Mouse (Mus musculus) bone marrow macrophage, adult 2 months (primary cell): ENCODE data around the gene Frmd8. TPM values are rescaled to one million over a fixed set of nuclear protein-coding genes. Genes with fewer than 3 reads are reported as not detected.

ENCODE experiments used
- H3K27ac ChIP-seq: 2 replicates; pipeline ENCODE4 v1.5.1; 2012; ENCODE audit warnings: low read depth, low read length; ENCODE audit not compliant: insufficient read depth
- H3K4me1 ChIP-seq: 2 replicates; pipeline ENCODE4 v1.6.1; 2012; ENCODE audit warnings: low read length; ENCODE audit not compliant: control insufficient read depth, insufficient read depth
- H3K4me3 ChIP-seq: 2 replicates; pipeline ENCODE4 v1.5.1; 2012; ENCODE audit warnings: mild to moderate bottlenecking, low read length, moderate library complexity; ENCODE audit not compliant: insufficient read depth
- CTCF ChIP-seq: IDR thresholded peaks from 2 replicates; pipeline ENCODE4 v1.5.1; 2012; ENCODE audit warnings: low read depth, mild to moderate bottlenecking, low read length, moderate library complexity
- POLR2A ChIP-seq: IDR thresholded peaks from 2 replicates; pipeline ENCODE4 v1.6.1; 2012; ENCODE audit warnings: mild to moderate bottlenecking, low read depth, low read length, borderline replicate concordance
- polyA plus RNA-seq: library from polyadenylated mRNA; stranded (reverse); fragments of >200 nt; gene quantifications from 2 replicates; pipeline ENCODE4 v1.2.4, GENCODE M21; 2012; ENCODE audit not compliant: missing spikeins, insufficient read depth, insufficient read length

Frmd8 gene
- polyA plus RNA-seq, 1 experiment, result 25.2 TPM

- no peak for TF ChIP-seq POLR2A
- TF ChIP-seq CTCF, result no peak
- no peak overlapping the region for H3K4me3 ChIP-seq
- H3K4me1 ChIP-seq, result peaks cover 23% of the 10 kb centered on the region
- H3K27ac ChIP-seq, result peak overlapping the region; percentile 6; the same call in 1 of the 2 replicates
Observed at GRCm38 (mm10) chr19:5827456-5828154, 47.5 kb downstream of the Frmd8 start.

DNA sequence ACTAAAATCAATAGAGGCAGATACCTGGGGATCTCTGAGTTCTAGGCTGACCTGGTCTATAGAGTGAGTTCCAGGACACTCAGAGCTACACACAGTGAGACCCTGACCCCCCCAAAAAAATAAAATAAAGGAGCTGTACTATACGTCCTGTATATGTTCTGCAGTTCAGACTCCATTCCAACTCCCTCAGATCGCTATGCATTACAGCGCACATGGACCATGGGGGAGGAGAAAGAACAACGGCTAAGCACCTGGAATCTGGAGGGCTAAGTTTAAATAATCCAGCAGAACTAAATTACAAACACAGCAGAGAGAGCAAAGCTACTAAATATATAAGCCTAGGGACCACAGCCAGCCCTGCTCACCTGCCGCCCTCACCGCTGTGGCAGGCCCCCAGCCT, 48.0 kb downstream of the Frmd8 start:
- peak overlapping the region; percentile 6; the same call in 1 of the 2 replicates for H3K27ac ChIP-seq
- H3K4me1 ChIP-seq, result peaks cover 23% of the 10 kb centered on the region
- no peak overlapping the region for H3K4me3 ChIP-seq
- no peak for TF ChIP-seq POLR2A
- no peak for TF ChIP-seq CTCF

- H3K4me3 ChIP-seq, result no peak overlapping the region
- H3K4me1 ChIP-seq, result peaks cover 23% of the 10 kb centered on the region
- TF ChIP-seq CTCF (no peak), POLR2A (no peak)
- no peak overlapping the region for H3K27ac ChIP-seq
Observed at GRCm38 (mm10) chr19:5826731-5827002, 48.4 kb downstream of the Frmd8 start.

DNA sequence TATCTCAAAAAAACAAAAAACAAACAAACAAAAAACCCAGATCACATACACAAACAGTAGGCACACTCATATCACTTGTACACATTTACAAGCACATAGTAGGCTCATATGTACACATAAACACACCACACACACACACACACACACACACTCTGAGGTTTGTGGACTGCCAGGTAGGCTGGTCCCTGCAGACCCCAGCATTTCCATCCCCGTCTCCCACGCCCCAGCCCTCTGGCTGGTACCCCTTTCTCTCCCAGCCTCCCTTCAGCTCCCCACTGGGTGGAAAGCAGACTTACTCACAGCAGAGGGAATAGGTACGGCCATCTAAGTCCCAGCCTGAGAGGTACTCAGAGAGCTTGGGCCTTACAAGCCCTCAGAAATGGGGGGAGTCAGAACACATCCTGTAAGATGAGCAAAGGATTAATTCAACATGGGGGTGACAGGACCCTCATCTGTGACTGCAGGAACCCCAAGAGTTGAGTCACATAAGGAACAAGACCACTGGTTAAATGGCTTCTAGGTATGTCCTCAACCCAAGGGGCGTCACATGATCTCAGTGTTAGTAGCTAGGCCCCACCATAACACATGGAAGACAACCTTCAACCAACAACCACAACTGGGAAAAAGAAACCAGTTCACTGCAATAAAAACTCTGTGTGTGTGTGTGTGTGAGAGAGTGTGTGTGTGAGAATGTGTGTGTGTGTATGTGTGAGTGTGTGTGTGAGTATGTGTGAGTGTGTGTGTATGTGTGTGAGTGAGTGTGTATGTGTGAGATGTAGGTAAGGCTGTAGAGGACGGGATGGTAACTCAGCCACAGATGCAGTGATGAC, 49.0 kb downstream of the Frmd8 start:
- H3K27ac ChIP-seq, result peak overlapping the region; percentile 5; the same call in 1 of the 2 replicates
- no peak for TF ChIP-seq CTCF
- no peak for TF ChIP-seq POLR2A
- no peak overlapping the region for H3K4me3 ChIP-seq
- H3K4me1 ChIP-seq, result peaks cover 23% of the 10 kb centered on the region

DNA sequence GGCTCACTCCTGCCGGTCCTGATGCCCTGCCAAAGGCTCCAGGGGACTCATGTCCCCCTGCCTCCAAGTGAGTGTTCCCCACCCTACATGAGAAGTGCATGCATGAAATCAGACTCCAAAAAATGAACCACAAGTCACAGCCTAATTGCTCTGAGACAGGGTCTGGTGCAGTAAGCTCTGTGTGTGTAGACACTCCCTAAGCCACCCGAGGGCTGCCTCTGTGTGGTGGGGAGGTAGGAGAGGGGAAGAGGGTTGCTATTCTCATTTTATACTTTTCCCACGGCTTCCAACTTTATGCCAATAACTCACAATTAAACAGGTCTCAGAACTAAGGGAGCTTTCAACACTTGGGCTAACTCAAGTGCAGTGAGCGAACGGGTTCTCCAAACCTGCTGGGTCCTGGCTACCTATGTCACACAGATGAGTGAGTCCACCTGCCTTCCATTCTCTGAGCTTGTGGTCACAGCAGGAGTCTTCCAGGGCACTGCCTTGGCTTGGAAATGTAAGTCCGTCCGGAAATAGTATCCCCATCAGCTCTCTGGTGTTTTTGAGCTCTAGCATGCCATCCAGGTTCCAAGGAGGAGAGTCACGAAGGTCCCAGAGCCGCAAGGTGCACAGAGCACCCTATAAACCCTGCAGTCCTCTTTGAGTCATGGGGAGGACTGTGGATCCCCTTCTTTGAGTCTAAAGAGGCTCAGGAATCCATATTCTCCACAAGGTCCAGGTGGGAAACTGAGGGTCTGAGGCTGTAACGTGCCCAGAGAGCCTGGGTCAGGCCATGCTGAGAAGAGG, 50.1 kb downstream of the Frmd8 start:
- Histone ChIP-seq H3K4me3 (no peak overlapping the region), H3K27ac (0 out of 2 replicates have a peak overlapping the region, but pooled peaks have one; percentile 0)
- TF ChIP-seq POLR2A, result no peak
- no peak for TF ChIP-seq CTCF

GRCm38 (mm10) chr19:5824043-5824825, 50.8 kb downstream of the Frmd8 start:
- peaks cover 23% of the 10 kb centered on the region for H3K4me1 ChIP-seq
- 0 out of 2 replicates have a peak overlapping the region, but pooled peaks have one; percentile 13 for H3K27ac ChIP-seq

More for the DNA sequence above, 50.1 kb downstream of the Frmd8 start:
- peaks cover 23% of the 10 kb centered on the region for H3K4me1 ChIP-seq

DNA sequence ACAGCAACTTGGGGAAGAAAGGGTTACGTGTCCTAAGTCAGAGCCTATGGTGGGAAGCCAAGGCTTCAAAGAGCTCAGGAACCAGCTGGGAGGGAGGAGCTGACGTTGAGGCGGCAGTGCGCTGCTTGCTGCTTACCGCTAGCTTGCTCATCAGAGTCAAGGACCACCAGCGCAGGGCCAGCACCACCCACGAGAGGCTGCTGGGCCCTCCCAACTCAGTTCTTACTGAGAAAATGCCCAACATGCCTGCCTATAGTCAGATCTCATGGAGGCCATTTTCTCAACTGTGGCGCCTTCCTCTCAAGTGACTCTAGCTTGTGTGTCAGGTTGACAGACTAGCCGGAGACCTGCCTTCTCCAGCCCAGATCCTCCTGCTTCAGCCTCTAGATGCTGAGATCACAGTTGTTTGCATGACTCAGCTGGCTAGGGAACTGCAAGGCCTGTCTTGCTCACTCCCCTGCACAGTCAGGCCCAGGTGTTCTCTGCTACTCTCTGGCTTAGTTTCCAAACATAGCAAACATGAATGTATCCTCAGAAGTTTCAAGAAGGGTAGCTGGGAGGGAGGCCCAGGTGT, 51.7 kb downstream of the Frmd8 start:
- H3K4me3 ChIP-seq, result no peak overlapping the region
- peaks cover 20% of the 10 kb centered on the region for H3K4me1 ChIP-seq
- TF ChIP-seq POLR2A (no peak), CTCF (no peak)
- H3K27ac ChIP-seq, result peak overlapping the region; percentile 13; the same call in 1 of the 2 replicates

More at GRCm38 (mm10) chr19:5824043-5824825, 50.8 kb downstream of the Frmd8 start:
- H3K4me3 ChIP-seq, result no peak overlapping the region
- TF ChIP-seq CTCF, result no peak
- TF ChIP-seq POLR2A, result no peak

DNA sequence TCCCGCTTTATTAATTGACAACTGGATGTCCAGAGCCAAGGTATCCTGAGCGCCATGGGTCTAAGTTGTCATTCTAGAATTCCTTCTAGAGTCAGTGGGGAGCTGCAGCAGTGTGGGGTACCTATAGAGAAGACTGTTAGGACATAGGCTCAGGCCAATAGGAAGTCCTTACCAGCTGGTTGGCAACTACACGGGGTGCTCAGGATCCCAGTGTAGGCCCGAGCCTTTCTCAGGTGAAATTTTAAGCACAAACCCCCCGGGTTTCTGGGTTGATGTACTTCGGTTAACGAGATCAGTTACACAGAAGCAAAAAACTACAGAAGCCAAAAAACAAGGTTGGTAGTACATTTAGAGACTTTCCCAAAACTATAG, 52.3 kb downstream of the Frmd8 start:
- Histone ChIP-seq H3K4me3 (no peak overlapping the region), H3K27ac (no peak overlapping the region), H3K4me1 (peaks cover 23% of the 10 kb centered on the region)
- TF ChIP-seq CTCF (no peak), POLR2A (no peak)

- peaks cover 28% of the 10 kb centered on the region for H3K4me1 ChIP-seq
- no peak overlapping the region for H3K27ac ChIP-seq
Observed at GRCm38 (mm10) chr19:5822174-5822833, 52.8 kb downstream of the Frmd8 start.

More at GRCm38 (mm10) chr19:5822174-5822833, 52.8 kb downstream of the Frmd8 start:
- TF ChIP-seq CTCF, result no peak
- no peak for TF ChIP-seq POLR2A
- no peak overlapping the region for H3K4me3 ChIP-seq
